7 mouse cellular contexts compared by ENCODE assay signal in the genomic region with DNA sequence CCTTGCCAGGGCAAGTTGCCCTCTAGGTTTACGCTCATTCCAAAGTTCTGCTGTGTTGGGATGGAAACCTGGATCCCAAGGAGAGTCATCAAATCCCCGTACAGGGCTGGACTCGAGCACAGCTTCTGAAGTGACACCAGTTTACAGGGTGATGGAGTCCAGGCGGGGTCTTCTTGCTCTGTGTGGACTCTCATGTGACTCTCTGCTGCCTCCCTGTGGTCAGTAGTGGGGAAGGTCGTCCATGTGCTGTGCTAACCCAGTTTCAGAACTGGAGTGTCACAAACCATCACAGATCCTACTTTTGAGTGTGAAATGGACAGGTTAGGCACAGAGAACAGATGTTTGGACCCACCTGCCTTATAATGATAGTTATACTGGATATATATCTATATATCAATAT. TPM values are rescaled to one million over a fixed set of nuclear protein-coding genes. Genes with fewer than 3 reads are reported as not detected.
A peak's percentile ranks its signal among the peaks of the same experiment; 100 is the strongest.
DNase-seq lines count a peak whose midpoint lies in the region; ATAC-seq and TF ChIP-seq lines count a peak whose summit lies in the region.

No protein-coding gene starts in this region.

- peak; percentile 48 to 86 for DNase-seq in adrenal gland, adult (ENCODE audit: inconsistent age in 2 of 2, low spot score in 1 of 2)
- peak; percentile 61 to 68 for DNase-seq in cerebellum, postnatal 36 days
- peak; percentile 76 for DNase-seq in gastrocnemius, postnatal 10 days
- DNase-seq in intestine, embryonic 14.5 days (ENCODE audit: low spot score) = peak; percentile 83
- peak; percentile 21 to 31 for DNase-seq in left cerebral cortex, adult 8-10 months (ENCODE audit: low spot score in 2 of 2)
- DNase-seq in midbrain, embryonic 11.5 days (ENCODE audit: low spot score, missing footprints) = peak; percentile 97

- H3K4me1 ChIP-seq in intestine, embryonic 14.5 days (replicated peaks; ENCODE audit: control insufficient read depth, insufficient read depth, low read length) = no peaks in the 10 kb centered on the region
- H3K4me1 ChIP-seq in midbrain, embryonic 11.5 days (ENCODE audit: control insufficient read depth, insufficient read depth, low read length) = no peaks in the 10 kb centered on the region
- no peaks in the 10 kb centered on the region for H3K4me1 ChIP-seq in small intestine, adult 2 months (ENCODE audit: control insufficient read depth, insufficient read depth, insufficient read length, low read length)

- 22% methylated on average over 5 of the region's 5 CpGs for WGBS in intestine, embryonic 14.5 days
- WGBS in midbrain, embryonic 11.5 days = 29% methylated on average over 5 of the region's 5 CpGs
- WGBS in small intestine, adult 2 months = 31% methylated on average over 5 of the region's 5 CpGs

- H3K27ac ChIP-seq in intestine, embryonic 14.5 days (ENCODE audit: low read depth) = no peak overlapping the region
- H3K27ac ChIP-seq in midbrain, embryonic 11.5 days (ENCODE audit: low read depth, low read length) = no peak overlapping the region
- H3K27ac ChIP-seq in small intestine, adult 2 months (ENCODE audit: insufficient read depth, low read depth, low read length) = no peak overlapping the region

- no peaks in the 10 kb centered on the region for H3K36me3 ChIP-seq in intestine, embryonic 14.5 days (ENCODE audit: control insufficient read depth, insufficient read depth, low read length)
- no peaks in the 10 kb centered on the region for H3K36me3 ChIP-seq in midbrain, embryonic 11.5 days (ENCODE audit: control insufficient read depth, insufficient read depth, low read length)
- no peaks in the 10 kb centered on the region for H3K36me3 ChIP-seq in small intestine, adult 2 months (ENCODE audit: control insufficient read depth, insufficient read depth, low read length)

- no peak overlapping the region for H3K4me3 ChIP-seq in intestine, embryonic 14.5 days (ENCODE audit: low read depth, low read length)
- H3K4me3 ChIP-seq in midbrain, embryonic 11.5 days (ENCODE audit: low read depth, low read length) = no peak overlapping the region
- H3K4me3 ChIP-seq in small intestine, adult 2 months (ENCODE audit: low read depth, low read length) = no peak overlapping the region

- TF ChIP-seq POLR2A in small intestine, adult 2 months (IDR thresholded peaks at IDR 0.05; ENCODE audit: low read depth, low read length) = no peak

- no peak overlapping the region for H3K9ac ChIP-seq in intestine, embryonic 14.5 days (ENCODE audit: low read length)
- H3K9ac ChIP-seq in midbrain, embryonic 11.5 days (ENCODE audit: low read length) = no peak overlapping the region

- no peaks in the 10 kb centered on the region for H3K27me3 ChIP-seq in intestine, embryonic 14.5 days (replicated peaks; ENCODE audit: control insufficient read depth, insufficient read depth, low read length)
- no peaks in the 10 kb centered on the region for H3K27me3 ChIP-seq in midbrain, embryonic 11.5 days (ENCODE audit: control insufficient read depth, insufficient read depth, low read length)
- H3K27me3 ChIP-seq in small intestine, adult 2 months (ENCODE audit: control insufficient read depth, insufficient read depth, low read length) = no peaks in the 10 kb centered on the region

- no peaks in the 10 kb centered on the region for H3K9me3 ChIP-seq in intestine, embryonic 14.5 days (ENCODE audit: control insufficient read depth, low read length)
- H3K9me3 ChIP-seq in midbrain, embryonic 11.5 days (ENCODE audit: control insufficient read depth, low read length) = no peaks in the 10 kb centered on the region

- H3K4me2 ChIP-seq in intestine, embryonic 14.5 days (ENCODE audit: low read length) = no peak overlapping the region
- no peak overlapping the region for H3K4me2 ChIP-seq in midbrain, embryonic 11.5 days

- TF ChIP-seq CTCF in small intestine, adult 2 months (IDR thresholded peaks at IDR 0.05; ENCODE audit: extremely low read depth, insufficient read length, insufficient replicate concordance, low read depth, low read length) = peak; percentile 73; the same call in 1 of the 2 replicates

- ATAC-seq in intestine, embryonic 14.5 days (replicated peaks; ENCODE audit: low FRiP score, low TSS enrichment, low read depth) = peak; percentile 37; the same call in 1 of the 2 replicates
- peak; percentile 90 for ATAC-seq in midbrain, embryonic 11.5 days (ENCODE audit: low FRiP score)

RNA-seq across cellular contexts. Expression of a gene that starts 35.2 kb away (rescaled TPM):
- total RNA-seq in gastrocnemius, postnatal 10 days (2021) = not detected
- polyA plus RNA-seq in intestine, embryonic 14.5 days (2014; fragmentation: Nextera tagmentation; extraction: Ambion mirVana) = 13.2 and 27.2 TPM in 2 replicates
- under 1 TPM in 3 of 4 experiments, not detected in 1; 0.28 to 0.77 (median 0.43) TPM for total RNA-seq in left cerebral cortex, adult 8-10 months (2022)
- polyA plus RNA-seq in midbrain, embryonic 11.5 days (2014; fragmentation: Nextera tagmentation; extraction: Ambion mirVana) = 0.64 and 1.1 TPM in 2 replicates
- polyA plus RNA-seq in small intestine, adult 2 months (2012; rRNA removed) = 0.11 and 23.2 TPM in 2 replicates

Comparison
In these comparisons a context has a peak if more than half of its experiments do, and no peak if none do; other contexts are left out.
1. DNase-seq: peak in every context shown above with its lines; median percentile 97 in midbrain, embryonic 11.5 days; 83 in intestine, embryonic 14.5 days; 76 in gastrocnemius, postnatal 10 days; 67 in adrenal gland, adult; 64 in cerebellum, postnatal 36 days; 26 in left cerebral cortex, adult 8-10 months.